Mouse (Mus musculus) kidney, embryonic 16.5 days (tissue): ENCODE results near the gene Nxn. TPM values are rescaled to one million over a fixed set of nuclear protein-coding genes. Genes with fewer than 3 reads are reported as not detected.

Experiments used
- ATAC-seq: fragments of 200-750 bp; cut with Nextera tagmentation; 2 replicates; pipeline ENCODE4 v1.8.0; 2017; ENCODE audit warnings: moderate TSS enrichment; ENCODE audit not compliant: low FRiP score, low TSS enrichment
- H3K27ac ChIP-seq: fragments of 300-500 bp; sonication (generic); 2 replicates; pipeline ENCODE4 v1.5.1; 2014; ENCODE audit warnings: low read length
- H3K27me3 ChIP-seq: fragments of 300-500 bp; sonication (generic); 2 replicates; pipeline ENCODE4 v1.6.1; 2014; ENCODE audit warnings: low read length, control low read depth, mixed read lengths; ENCODE audit not compliant: insufficient read depth
- H3K36me3 ChIP-seq: fragments of 300-500 bp; sonication (generic); 2 replicates; pipeline ENCODE4 v1.6.1; 2014; ENCODE audit warnings: low read length, control low read depth, mixed read lengths; ENCODE audit not compliant: insufficient read depth
- H3K4me1 ChIP-seq: fragments of 300-500 bp; sonication (generic); 2 replicates; pipeline ENCODE4 v1.6.1; 2014; ENCODE audit warnings: low read length, control low read depth, mixed read lengths; ENCODE audit not compliant: insufficient read depth
- H3K4me2 ChIP-seq: fragments of 300-500 bp; sonication (generic); replicated peaks from 2 replicates; pipeline ENCODE4 v1.6.1; 2014; ENCODE audit warnings: low read depth, low read length
- H3K4me3 ChIP-seq: fragments of 300-500 bp; sonication (generic); 2 replicates; pipeline ENCODE4 v1.5.1; 2014; ENCODE audit warnings: mild to moderate bottlenecking, low read length
- H3K9ac ChIP-seq: fragments of 300-500 bp; sonication (generic); replicated peaks from 2 replicates; pipeline ENCODE4 v1.6.1; 2014; ENCODE audit warnings: low read length
- H3K9me3 ChIP-seq: fragments of 300-500 bp; sonication (generic); 2 replicates; pipeline ENCODE4 v1.6.1; 2016; ENCODE audit warnings: low read length, control low read depth
- WGBS: fragments of 180-500 bp; shearing (Covaris S2); extraction: QIAGEN DNeasy Blood & Tissue Kit; methylation state at CpG from one replicate; pipeline ENCODE4 v1.1.7; 2014; 5-methylcytosine and 5-hydroxymethylcytosine counted together
- polyA plus RNA-seq: library from polyadenylated mRNA; unstranded; fragments of >200 nt; fragmentation: Nextera tagmentation; extraction: Ambion mirVana; gene quantifications from 2 replicates; pipeline ENCODE4 v1.2.1, GENCODE M21; 2015

Gene Nxn
- polyA plus RNA-seq, 1 experiment from 2014 or later = 26.9 TPM

GRCm38 (mm10) chr11:76303368-76303767, 95.6 kb downstream of the Nxn start:
- no peak overlapping the region for H3K4me2 ChIP-seq
- H3K27ac ChIP-seq = no peak overlapping the region
- no peak overlapping the region for H3K9ac ChIP-seq
- 61% methylated on average over 11 of the region's 11 CpGs for WGBS
- no peaks in the 10 kb centered on the region for H3K36me3 ChIP-seq
- H3K4me3 ChIP-seq = no peak overlapping the region
- H3K4me1 ChIP-seq = peaks cover 28% of the 10 kb centered on the region
- no peak for ATAC-seq
- H3K27me3 ChIP-seq = no peaks in the 10 kb centered on the region
- no peaks in the 10 kb centered on the region for H3K9me3 ChIP-seq

- no peaks in the 10 kb centered on the region for H3K9me3 ChIP-seq
- H3K36me3 ChIP-seq = no peaks in the 10 kb centered on the region
- no peak overlapping the region for H3K9ac ChIP-seq
- no peak overlapping the region for H3K4me2 ChIP-seq
- WGBS = 78% methylated on average over 5 of the region's 5 CpGs
- no peak overlapping the region for H3K27ac ChIP-seq
- H3K4me1 ChIP-seq = peaks cover 24% of the 10 kb centered on the region
- no peak overlapping the region for H3K4me3 ChIP-seq
- no peaks in the 10 kb centered on the region for H3K27me3 ChIP-seq
- ATAC-seq = no peak
Measured at GRCm38 (mm10) chr11:76300862-76301261, 98.1 kb downstream of the Nxn start.

GRCm38 (mm10) chr11:76298457-76299000, 100.4 kb downstream of the Nxn start:
- Histone ChIP-seq H3K4me1 (peaks cover 35% of the 10 kb centered on the region), H3K9me3 (no peaks in the 10 kb centered on the region), H3K27me3 (no peaks in the 10 kb centered on the region), H3K36me3 (no peaks in the 10 kb centered on the region), H3K27ac (no peak overlapping the region), H3K4me3 (no peak overlapping the region), H3K9ac (no peak overlapping the region; the same call in 1 of the 2 replicates), H3K4me2 (no peak overlapping the region)
- 66% methylated on average over 9 of the region's 9 CpGs for WGBS
- ATAC-seq = no peak

GRCm38 (mm10) chr11:76297252-76297651, 101.7 kb downstream of the Nxn start:
- H3K4me2 ChIP-seq = no peak overlapping the region
- 75% methylated on average over 9 of the region's 9 CpGs for WGBS
- ATAC-seq = no peak
- H3K9me3 ChIP-seq = no peaks in the 10 kb centered on the region
- H3K4me3 ChIP-seq = no peak overlapping the region
- H3K27me3 ChIP-seq = no peaks in the 10 kb centered on the region
- no peak overlapping the region for H3K9ac ChIP-seq
- peaks cover 44% of the 10 kb centered on the region for H3K4me1 ChIP-seq
- H3K36me3 ChIP-seq = no peaks in the 10 kb centered on the region
- H3K27ac ChIP-seq = no peak overlapping the region

GRCm38 (mm10) chr11:76294836-76295235, 104.1 kb downstream of the Nxn start:
- no peak for ATAC-seq
- Histone ChIP-seq H3K9ac (no peak overlapping the region), H3K36me3 (no peaks in the 10 kb centered on the region), H3K4me2 (no peak overlapping the region), H3K4me3 (no peak overlapping the region), H3K9me3 (no peaks in the 10 kb centered on the region), H3K27ac (0 out of 2 replicates have a peak overlapping the region, but pooled peaks have one; percentile 1), H3K4me1 (peaks cover 53% of the 10 kb centered on the region), H3K27me3 (no peaks in the 10 kb centered on the region)
- WGBS = 48% methylated on average over 9 of the region's 9 CpGs

GRCm38 (mm10) chr11:76294078-76294477, 104.9 kb downstream of the Nxn start:
- no peak overlapping the region for H3K4me2 ChIP-seq
- H3K9me3 ChIP-seq = no peaks in the 10 kb centered on the region
- H3K4me1 ChIP-seq = peaks cover 59% of the 10 kb centered on the region
- H3K27me3 ChIP-seq = no peaks in the 10 kb centered on the region
- no peak overlapping the region for H3K9ac ChIP-seq
- no peak for ATAC-seq
- H3K36me3 ChIP-seq = no peaks in the 10 kb centered on the region
- WGBS = 58% methylated on average over 5 of the region's 5 CpGs
- 0 out of 2 replicates have a peak overlapping the region, but pooled peaks have one; percentile 9 for H3K27ac ChIP-seq
- no peak overlapping the region for H3K4me3 ChIP-seq

GRCm38 (mm10) chr11:76292831-76293230, 106.1 kb downstream of the Nxn start:
- H3K9me3 ChIP-seq = no peaks in the 10 kb centered on the region
- no peaks in the 10 kb centered on the region for H3K27me3 ChIP-seq
- 0 out of 2 replicates have a peak overlapping the region, but pooled peaks have one; percentile 35 for H3K9ac ChIP-seq
- WGBS = 45% methylated on average over 6 of the region's 6 CpGs
- no peaks in the 10 kb centered on the region for H3K36me3 ChIP-seq
- peaks cover 65% of the 10 kb centered on the region for H3K4me1 ChIP-seq
- H3K4me2 ChIP-seq = peak overlapping the region; percentile 36
- H3K27ac ChIP-seq = peak overlapping the region; percentile 67
- ATAC-seq = peak; percentile 32; the same call in 1 of the 2 replicates
- H3K4me3 ChIP-seq = no peak overlapping the region

GRCm38 (mm10) chr11:76292398-76292797, 106.5 kb downstream of the Nxn start:
- peaks cover 69% of the 10 kb centered on the region for H3K4me1 ChIP-seq
- H3K4me3 ChIP-seq = no peak overlapping the region
- peak overlapping the region; percentile 36 for H3K4me2 ChIP-seq
- WGBS = 21% methylated on average over 15 of the region's 15 CpGs
- H3K27ac ChIP-seq = peak overlapping the region; percentile 67
- no peaks in the 10 kb centered on the region for H3K36me3 ChIP-seq
- peak overlapping the region; percentile 35; the same call in 1 of the 2 replicates for H3K9ac ChIP-seq
- no peaks in the 10 kb centered on the region for H3K9me3 ChIP-seq
- H3K27me3 ChIP-seq = no peaks in the 10 kb centered on the region
- ATAC-seq = peak; percentile 29; the same call in 1 of the 2 replicates

GRCm38 (mm10) chr11:76291960-76292359, 107.0 kb downstream of the Nxn start:
- peak overlapping the region; percentile 67 for H3K27ac ChIP-seq
- H3K9me3 ChIP-seq = no peaks in the 10 kb centered on the region
- WGBS = 54% methylated on average over 4 of the region's 4 CpGs
- peak overlapping the region; percentile 36 for H3K4me2 ChIP-seq
- H3K4me3 ChIP-seq = no peak overlapping the region
- no peaks in the 10 kb centered on the region for H3K27me3 ChIP-seq
- ATAC-seq = no peak
- peak overlapping the region; percentile 33; the same call in 1 of the 2 replicates for H3K9ac ChIP-seq
- peaks cover 73% of the 10 kb centered on the region for H3K4me1 ChIP-seq
- no peaks in the 10 kb centered on the region for H3K36me3 ChIP-seq

- H3K4me2 ChIP-seq = 0 out of 2 replicates have a peak overlapping the region, but pooled peaks have one; percentile 9
- no peaks in the 10 kb centered on the region for H3K36me3 ChIP-seq
- H3K9ac ChIP-seq = peak overlapping the region; percentile 50
- peak overlapping the region; percentile 68 for H3K27ac ChIP-seq
- H3K4me3 ChIP-seq = no peak overlapping the region
- 21% methylated on average over 11 of the region's 11 CpGs for WGBS
- no peaks in the 10 kb centered on the region for H3K27me3 ChIP-seq
- H3K4me1 ChIP-seq = peaks cover 82% of the 10 kb centered on the region
- H3K9me3 ChIP-seq = no peaks in the 10 kb centered on the region
- no peak for ATAC-seq
Measured at GRCm38 (mm10) chr11:76290367-76290766, 108.6 kb downstream of the Nxn start.
